Mouse (Mus musculus) G1E-ER4 (cell line): Measurements from ENCODE around the gene Trappc2l. TPM values are rescaled to one million over a fixed set of nuclear protein-coding genes. Genes with fewer than 3 reads are reported as not detected.

ENCODE experiments used
- GATA1 ChIP-seq: IDR thresholded peaks from one replicate; pipeline ENCODE4 v1.8.0; 2012; ENCODE audit warnings: low read length, inconsistent platforms
- polyA plus RNA-seq: library from polyadenylated mRNA; stranded (reverse); fragments of >175 nt; gene quantifications from 2 replicates; pipeline ENCODE4 v1.2.3, GENCODE M21; 2012

Trappc2l gene
- polyA plus RNA-seq, 1 experiment, result 0.46 TPM

DNA sequence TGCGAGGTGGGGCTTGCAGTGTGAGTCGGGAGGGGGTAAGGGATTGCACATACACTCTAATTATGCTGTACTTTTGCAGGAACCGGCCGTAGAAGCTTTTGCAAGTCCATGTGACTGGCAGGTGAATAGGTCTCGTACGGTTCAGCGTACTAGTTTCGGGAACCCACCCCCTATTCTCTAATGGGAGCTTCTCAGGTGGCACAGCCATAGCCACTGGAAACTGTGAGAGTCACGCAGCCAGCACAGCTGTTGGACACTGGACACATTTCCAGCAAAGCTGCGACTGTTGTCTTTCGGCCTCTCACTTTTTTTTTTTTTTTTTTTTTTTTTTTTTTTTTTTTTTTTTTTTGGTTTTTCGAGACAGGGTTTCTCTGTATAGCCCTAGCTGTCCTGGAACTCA lies 4.6 kb upstream of the Trappc2l start:
- no peak for TF ChIP-seq GATA1

DNA sequence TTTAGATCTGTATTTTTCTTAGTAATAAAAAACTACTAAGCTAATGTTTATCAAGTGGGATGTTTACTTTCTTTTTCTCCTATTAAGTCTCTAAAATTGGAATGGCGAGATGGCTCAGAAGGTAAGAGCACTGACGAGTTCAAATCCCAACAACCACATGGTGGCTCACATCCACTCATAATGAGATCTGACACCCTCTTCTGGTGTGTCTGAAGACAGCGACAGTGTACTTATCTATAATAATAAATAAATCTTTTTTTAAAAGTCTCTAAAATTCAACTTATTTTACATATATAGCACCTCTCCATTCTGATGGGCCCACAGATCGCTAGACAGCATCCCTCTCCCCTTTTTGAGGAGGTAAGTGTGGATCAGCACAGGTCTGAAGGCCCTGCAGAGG lies 1.2 kb upstream of the Trappc2l start:
- no peak for TF ChIP-seq GATA1

DNA sequence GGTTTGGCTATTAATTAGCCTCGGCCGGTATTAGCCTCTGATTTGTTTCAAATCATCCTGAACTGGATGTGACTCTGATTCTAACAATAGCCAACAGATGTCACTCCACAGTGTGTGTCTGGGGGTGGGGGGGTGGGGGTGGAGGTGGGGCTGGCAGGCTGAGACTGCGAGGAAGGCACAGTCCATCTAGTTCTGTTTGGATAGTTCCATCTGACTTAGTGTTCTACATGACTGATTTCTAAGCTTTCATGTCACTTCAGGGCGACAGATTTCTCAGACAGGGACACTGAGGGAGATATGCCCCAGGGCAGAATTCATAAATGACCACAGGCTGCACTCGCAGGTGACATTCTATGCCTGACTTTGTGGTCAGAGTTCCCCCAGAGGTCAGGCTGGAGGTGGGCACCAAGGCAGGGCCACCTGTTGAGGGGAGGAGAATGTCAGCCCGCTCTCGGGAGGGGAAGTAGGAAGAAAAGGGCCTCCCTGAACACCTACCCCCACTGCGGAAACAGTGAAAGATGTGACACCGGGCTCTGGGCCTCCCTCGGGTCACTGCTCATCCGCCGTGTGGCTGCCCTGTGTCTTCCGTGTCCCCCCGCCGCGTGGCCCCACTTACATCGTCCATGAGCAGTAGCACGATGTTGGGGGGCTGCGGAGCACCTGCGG lies 695 bp upstream of the Trappc2l start:
- no peak for TF ChIP-seq GATA1

DNA sequence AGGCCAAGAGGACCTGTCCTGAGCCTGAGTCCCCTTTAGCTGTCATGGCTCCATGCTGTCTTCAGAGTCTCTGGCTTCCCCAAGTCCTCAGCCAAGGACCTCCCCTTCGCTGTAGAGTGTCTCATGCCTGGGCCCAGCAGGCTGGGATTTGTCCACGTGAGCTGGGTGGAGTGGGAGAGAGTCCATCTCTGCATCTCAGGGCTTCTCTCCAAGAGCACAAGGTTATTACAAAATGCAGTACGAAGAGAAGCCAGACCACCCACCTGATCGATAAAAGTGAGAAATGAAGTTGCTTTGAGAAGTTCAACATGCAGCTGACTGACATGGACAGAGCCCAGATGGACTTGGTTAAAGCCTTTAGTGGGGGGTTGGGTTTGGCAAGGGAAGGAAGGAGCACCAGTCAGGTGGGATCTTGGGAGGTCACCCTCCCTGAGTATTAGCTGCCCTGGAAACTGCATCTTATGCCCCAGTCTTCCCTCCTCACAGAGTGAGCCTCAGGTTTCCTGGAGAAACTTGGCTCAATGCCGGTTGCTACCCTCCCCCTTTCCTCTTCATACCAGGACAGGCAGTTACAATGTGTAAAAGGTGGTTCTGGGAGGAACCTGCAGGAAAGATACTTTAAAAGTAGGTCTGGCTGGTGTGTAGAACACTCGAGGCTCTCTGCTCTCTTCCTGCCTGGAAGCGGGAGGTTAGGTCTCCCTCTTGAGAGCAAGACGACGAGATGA lies 4.9 kb downstream of the Trappc2l start:
- TF ChIP-seq GATA1, result no peak

DNA sequence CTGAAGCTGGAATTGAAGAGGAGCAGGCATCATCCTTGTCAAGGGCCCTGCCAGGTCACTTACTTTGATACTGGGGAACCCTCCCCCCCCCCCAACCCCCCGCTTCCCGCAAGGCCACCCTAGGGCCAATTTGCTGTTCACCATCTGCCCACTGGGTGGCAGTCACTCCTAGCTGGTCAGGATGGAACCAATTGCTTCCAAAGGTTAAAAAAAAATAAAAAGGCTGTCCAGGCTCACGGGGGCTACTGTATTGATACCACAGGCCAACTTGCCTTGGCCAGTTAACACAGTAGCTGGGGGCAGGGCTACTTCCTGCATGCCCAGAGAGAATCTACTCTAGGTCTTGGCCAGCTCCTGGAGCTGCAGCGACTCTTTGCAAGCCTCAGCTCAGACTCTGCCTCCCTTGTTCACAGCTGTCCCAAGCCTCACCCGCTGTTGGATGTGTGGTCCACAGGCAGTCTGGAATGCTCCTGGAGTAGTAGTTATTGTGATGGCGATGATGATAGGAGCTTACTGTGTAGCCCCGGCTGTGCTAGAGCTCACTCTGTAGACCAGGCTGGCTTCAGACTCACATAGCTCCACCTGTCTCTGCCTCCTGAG lies 6.6 kb downstream of the Trappc2l start:
- no peak for TF ChIP-seq GATA1

DNA sequence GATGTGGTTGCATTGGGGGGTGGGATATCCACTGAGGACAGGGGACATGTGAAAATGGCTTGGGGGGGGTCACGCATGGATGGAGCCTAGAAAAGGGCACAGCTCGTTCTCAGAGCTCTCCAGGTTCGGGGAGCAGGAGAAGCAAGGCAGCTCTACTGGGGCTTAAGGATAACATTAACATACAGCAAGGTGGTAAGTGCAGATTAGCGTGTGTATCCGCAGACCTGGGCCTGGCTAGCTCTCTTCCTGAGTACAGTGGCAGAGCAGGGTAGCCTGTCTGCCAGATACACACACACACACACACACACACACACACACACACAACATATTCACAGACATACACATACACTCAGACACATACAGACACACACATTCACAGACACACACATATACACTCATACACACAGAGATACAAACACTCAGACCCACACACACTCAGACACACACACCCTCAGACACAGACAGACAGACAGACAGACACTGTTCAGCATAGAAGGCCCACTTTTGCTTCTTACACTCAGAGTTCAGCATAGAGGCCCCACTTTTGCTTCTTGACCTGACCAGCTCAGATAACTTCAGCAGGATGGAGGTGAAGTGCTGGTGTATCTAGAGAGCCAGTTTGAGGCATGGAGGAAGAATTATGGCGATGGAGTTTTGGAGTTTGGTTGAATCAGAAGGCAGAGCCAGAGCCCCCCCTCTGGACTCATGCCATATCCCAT lies 7.4 kb downstream of the Trappc2l start:
- TF ChIP-seq GATA1, result no peak

DNA sequence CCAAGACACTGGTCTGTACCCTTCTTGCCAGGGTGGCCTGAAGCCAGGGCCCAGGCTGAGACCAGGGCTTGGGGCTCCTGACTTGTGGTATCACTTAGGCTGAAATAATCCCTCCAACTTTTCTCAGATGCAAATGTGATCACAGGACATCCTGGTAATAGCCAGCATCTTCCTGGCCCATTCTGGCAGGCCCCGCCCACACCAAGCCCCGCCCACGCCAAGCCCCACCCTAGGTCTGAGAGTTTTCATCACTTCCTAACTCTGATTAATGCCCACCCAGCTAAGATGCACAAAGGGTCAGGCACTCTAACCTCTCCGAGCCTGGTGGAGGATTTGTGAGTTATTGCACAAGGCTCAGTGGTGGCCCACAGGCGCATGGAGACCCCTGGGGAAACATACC lies 9.0 kb downstream of the Trappc2l start:
- no peak for TF ChIP-seq GATA1

DNA sequence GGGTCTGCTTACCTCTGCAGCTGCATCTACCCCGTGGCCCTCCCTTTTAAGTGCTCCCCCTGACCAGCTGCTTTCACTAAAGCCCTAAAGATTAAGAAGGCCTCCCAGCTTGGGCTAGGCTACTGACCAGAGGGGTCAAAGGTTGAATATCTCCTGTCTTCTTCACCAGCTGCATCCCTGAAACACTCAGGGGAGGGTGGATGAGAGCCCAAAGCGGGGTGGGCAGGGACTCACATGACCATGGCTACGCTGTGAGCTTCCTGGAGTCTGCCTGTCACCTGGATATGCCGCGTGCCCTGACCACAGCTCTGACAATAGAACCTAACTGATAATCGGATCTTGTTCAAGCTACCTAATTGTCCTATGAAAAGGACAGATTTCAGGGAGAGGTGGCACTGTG lies 11.3 kb downstream of the Trappc2l start, which contains the start of gene Pabpn1l:
Pabpn1l (minus strand) TSS at position 13 of the 400 bp plus-strand sequence.
- TF ChIP-seq GATA1, result no peak

DNA sequence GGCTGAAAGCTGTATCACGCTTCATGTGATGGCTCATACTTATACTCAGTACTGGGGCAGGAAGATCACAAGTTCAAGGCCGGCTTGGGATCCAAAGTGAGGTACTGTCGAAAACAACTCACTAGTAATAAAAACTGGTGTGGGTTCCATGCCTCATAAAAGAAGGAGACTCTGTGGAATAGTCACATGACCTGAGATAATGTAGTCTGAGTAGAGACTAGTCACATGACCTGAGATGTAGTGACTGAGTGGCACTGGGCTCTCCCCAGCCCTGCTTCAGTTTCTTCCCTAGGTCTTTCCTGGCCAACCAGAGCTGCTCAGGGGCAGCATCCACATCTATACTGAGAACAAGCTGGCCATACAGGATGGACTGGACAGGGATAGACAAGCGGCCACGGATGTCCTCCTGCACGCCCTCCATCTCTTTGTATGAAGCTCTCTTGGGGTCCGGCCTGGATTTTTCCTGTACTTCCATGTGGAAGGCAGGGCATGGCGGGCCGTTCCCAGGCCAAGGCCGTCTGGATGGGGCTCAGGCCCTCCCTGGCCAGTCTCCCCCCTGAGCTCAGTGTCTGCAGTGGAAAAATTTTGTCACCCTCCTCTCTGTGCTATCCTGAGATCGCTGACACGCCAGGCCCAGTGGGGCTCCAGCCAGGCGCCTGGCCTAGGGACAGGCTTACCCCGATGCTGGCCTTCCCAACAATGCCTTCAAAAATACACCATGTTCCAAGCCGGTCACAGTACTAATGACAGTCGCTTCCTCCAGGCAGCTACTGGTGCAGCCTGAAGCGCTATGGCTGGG lies 12.6 kb downstream of the Trappc2l start:
- TF ChIP-seq GATA1, result no peak

DNA sequence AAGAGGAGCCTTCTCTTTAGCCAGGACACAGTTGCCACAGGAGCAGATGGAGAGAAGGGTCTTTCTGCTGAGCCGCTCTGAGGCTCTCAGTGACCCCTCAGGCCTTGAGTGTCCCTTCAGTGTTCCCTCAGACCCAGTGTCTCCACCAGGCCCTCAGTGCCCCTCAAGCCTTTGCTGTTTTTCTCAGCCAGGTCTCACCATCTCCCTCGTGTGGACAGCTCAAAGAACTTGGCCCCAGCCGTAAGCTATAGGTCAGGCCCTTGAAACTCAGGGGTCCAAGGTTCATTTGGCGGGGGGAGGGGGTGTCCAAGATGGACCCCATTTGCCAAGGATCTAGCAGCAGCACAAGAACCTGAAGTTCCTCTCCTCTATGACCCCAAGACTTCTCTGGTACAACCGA lies 13.2 kb downstream of the Trappc2l start:
- no peak for TF ChIP-seq GATA1

DNA sequence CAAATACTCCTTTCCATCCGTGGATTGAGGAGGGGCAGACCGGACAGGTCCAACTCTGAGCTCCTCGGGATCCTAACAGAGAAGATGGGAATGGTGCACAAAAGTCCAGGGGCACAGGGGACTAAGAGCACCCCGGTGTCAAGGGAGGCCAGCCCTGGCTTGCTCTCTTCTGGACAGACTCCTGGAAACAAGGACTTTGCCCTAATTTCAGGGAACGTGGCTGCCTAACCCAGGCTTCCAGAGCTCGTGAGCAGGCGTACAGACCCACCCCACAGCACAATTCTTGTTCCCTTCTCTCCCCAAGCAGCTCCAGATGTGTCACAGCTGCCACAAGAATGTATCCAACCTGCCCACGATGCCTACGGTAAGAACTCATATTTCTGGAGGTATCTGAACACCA lies 14.4 kb downstream of the Trappc2l start:
- TF ChIP-seq GATA1, result no peak

DNA sequence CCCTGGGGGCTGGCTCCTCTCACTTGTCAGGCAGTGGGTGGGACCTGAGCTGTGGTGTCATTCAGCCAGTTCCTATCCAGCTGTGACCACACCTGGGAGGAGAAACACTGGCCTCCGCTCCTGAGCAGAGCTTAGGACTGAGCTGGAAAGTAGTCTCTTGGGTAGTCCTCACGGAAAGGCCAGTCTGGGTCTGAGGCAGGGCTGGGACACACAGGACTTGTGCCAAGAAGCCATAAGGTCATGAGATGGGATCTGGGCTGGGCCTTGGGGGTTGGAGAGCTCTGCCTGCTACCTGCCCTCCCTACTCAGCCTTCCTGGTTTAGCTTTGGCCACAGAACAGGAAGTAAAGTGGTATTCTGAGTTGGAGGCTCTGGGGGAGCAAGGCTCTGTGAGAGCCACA lies 15.5 kb downstream of the Trappc2l start:
- no peak for TF ChIP-seq GATA1

DNA sequence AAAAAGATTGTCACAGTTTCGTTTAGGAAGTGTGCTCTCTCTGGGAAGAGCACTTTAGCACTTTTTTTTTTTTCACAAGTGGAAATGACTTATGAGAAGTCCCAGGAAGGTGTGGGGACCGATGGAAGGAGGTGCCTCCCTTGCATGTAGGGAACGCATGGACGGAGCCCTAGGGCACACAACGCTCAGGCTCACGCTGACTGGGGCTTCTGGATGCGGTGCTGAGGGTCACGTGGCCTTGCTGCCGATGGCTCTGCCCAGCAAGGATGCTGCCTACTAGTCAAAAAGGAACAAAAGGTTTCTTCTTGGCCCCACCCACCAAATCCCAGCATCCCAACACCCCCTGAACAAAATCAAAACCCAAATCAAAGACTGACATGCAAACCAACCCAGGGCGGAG lies 17.9 kb downstream of the Trappc2l start:
- no peak for TF ChIP-seq GATA1

DNA sequence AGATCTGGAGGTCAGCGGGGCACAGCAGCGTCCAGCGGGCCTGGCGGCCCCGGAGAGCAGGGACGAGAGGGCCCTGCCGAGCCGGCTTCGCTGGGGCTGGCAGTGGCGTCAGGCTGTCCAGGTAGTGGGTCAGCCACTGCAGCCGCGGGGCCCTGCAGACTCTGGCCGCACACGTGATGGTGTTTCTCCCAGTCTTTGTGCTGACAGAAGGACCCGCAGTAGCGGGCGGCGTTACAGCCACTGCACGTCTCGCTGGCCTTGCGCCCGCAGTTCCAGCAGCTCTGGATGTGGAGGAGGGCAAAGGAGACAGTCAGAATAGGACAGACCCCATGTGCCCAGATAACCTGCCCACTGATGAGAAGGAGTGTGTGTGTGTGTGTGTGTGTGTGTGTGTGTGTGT lies 19.3 kb downstream of the Trappc2l start:
- TF ChIP-seq GATA1, result no peak

DNA sequence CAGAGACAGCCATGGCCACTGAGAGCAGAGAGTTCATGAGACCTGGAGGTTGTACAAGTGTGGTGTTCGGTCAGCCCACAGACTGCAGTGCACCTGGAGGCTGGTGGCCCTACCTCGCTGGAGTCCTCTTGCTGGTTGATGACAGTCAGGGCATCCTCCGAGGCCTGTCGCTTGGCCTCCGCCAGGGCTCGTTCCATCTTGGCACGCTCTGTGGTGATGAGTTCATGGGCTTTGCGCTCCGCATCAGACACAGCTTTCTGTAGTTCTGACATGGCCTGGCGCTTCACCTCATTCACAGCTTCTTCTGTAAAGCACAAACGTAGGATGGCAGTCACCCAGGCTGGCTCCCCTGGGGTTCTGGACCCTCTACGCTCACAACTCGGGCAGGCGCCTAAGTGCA lies 21.8 kb downstream of the Trappc2l start:
- no peak for TF ChIP-seq GATA1
